Mouse (Mus musculus): ENCODE results near the gene Lsr.

Lsr gene

GRCm38 (mm10) chr7:30971901-30972300 lies 1.4 kb downstream of the Lsr start:
- H3K9me3 ChIP-seq (ENCODE audit: low read length), result no peaks in the 10 kb centered on the region
- TF ChIP-seq CTCF (conservative IDR thresholded peaks at IDR 0.05; ENCODE audit: low read length) (no peak), POU5F1 (IDR thresholded peaks at IDR 0.05; ENCODE audit: borderline replicate concordance, low read length) (no peak)
- H3K27me3 ChIP-seq (ENCODE audit: insufficient read depth, low read length), result peaks cover 9% of the 10 kb centered on the region
- peaks cover 47% of the 10 kb centered on the region for H3K4me1 ChIP-seq (replicated peaks; ENCODE audit: low read depth, low read length)
- H3K4me3 ChIP-seq (replicated peaks; ENCODE audit: low read length), result peak overlapping the region; percentile 92
- H3K36me3 ChIP-seq (ENCODE audit: insufficient read depth, low read length), result peaks cover 46% of the 10 kb centered on the region

- Histone ChIP-seq H3K27me3 (ENCODE audit: insufficient read depth, low read length) (peaks cover 9% of the 10 kb centered on the region), H3K9me3 (ENCODE audit: low read length) (no peaks in the 10 kb centered on the region), H3K36me3 (ENCODE audit: insufficient read depth, low read length) (peaks cover 73% of the 10 kb centered on the region), H3K4me1 (replicated peaks; ENCODE audit: low read depth, low read length) (peaks cover 60% of the 10 kb centered on the region), H3K4me3 (replicated peaks; ENCODE audit: low read length) (no peak overlapping the region)
- TF ChIP-seq CTCF (conservative IDR thresholded peaks at IDR 0.05; ENCODE audit: low read length) (no peak), NANOG (IDR thresholded peaks at IDR 0.05; ENCODE audit: borderline replicate concordance, low read length) (no peak), POU5F1 (IDR thresholded peaks at IDR 0.05; ENCODE audit: borderline replicate concordance, low read length) (no peak)
Measured at GRCm38 (mm10) chr7:30969174-30969573, 4.1 kb downstream of the Lsr start.

GRCm38 (mm10) chr7:30968611-30969010 lies 4.7 kb downstream of the Lsr start:
- Histone ChIP-seq H3K27me3 (ENCODE audit: insufficient read depth, low read length) (peaks cover 9% of the 10 kb centered on the region), H3K9me3 (ENCODE audit: low read length) (no peaks in the 10 kb centered on the region), H3K4me3 (replicated peaks; ENCODE audit: low read length) (no peak overlapping the region), H3K4me1 (replicated peaks; ENCODE audit: low read depth, low read length) (peaks cover 59% of the 10 kb centered on the region), H3K36me3 (ENCODE audit: insufficient read depth, low read length) (peaks cover 78% of the 10 kb centered on the region)
- TF ChIP-seq POU5F1 (IDR thresholded peaks at IDR 0.05; ENCODE audit: borderline replicate concordance, low read length), result no peak

GRCm38 (mm10) chr7:30966657-30967056 lies 6.6 kb downstream of the Lsr start:
- no peak for TF ChIP-seq NANOG (IDR thresholded peaks at IDR 0.05; ENCODE audit: borderline replicate concordance, low read length)
- TF ChIP-seq POU5F1 (IDR thresholded peaks at IDR 0.05; ENCODE audit: borderline replicate concordance, low read length), result no peak
- TF ChIP-seq CTCF (conservative IDR thresholded peaks at IDR 0.05; ENCODE audit: low read length), result no peak
- H3K27me3 ChIP-seq (ENCODE audit: insufficient read depth, low read length), result no peaks in the 10 kb centered on the region
- no peak overlapping the region for H3K4me3 ChIP-seq (replicated peaks; ENCODE audit: low read length)
- H3K9me3 ChIP-seq (ENCODE audit: low read length), result no peaks in the 10 kb centered on the region
- H3K36me3 ChIP-seq (ENCODE audit: insufficient read depth, low read length), result peaks cover 95% of the 10 kb centered on the region
- peaks cover 52% of the 10 kb centered on the region for H3K4me1 ChIP-seq (replicated peaks; ENCODE audit: low read depth, low read length)

- peaks cover 54% of the 10 kb centered on the region for H3K4me1 ChIP-seq (replicated peaks; ENCODE audit: low read depth, low read length)
- H3K27me3 ChIP-seq (ENCODE audit: insufficient read depth, low read length), result no peaks in the 10 kb centered on the region
- H3K4me3 ChIP-seq (replicated peaks; ENCODE audit: low read length), result no peak overlapping the region
- TF ChIP-seq POU5F1 (IDR thresholded peaks at IDR 0.05; ENCODE audit: borderline replicate concordance, low read length) (no peak), NANOG (IDR thresholded peaks at IDR 0.05; ENCODE audit: borderline replicate concordance, low read length) (no peak), CTCF (conservative IDR thresholded peaks at IDR 0.05; ENCODE audit: low read length) (no peak)
- peaks cover 95% of the 10 kb centered on the region for H3K36me3 ChIP-seq (ENCODE audit: insufficient read depth, low read length)
- no peaks in the 10 kb centered on the region for H3K9me3 ChIP-seq (ENCODE audit: low read length)
Measured at GRCm38 (mm10) chr7:30965677-30966076, 7.6 kb downstream of the Lsr start.

GRCm38 (mm10) chr7:30964366-30964765 lies 8.9 kb downstream of the Lsr start:
- H3K4me3 ChIP-seq (replicated peaks; ENCODE audit: low read length), result no peak overlapping the region
- no peaks in the 10 kb centered on the region for H3K9me3 ChIP-seq (ENCODE audit: low read length)
- no peak for TF ChIP-seq POU5F1 (IDR thresholded peaks at IDR 0.05; ENCODE audit: borderline replicate concordance, low read length)
- no peak for TF ChIP-seq NANOG (IDR thresholded peaks at IDR 0.05; ENCODE audit: borderline replicate concordance, low read length)
- no peak for TF ChIP-seq CTCF (conservative IDR thresholded peaks at IDR 0.05; ENCODE audit: low read length)
- H3K27me3 ChIP-seq (ENCODE audit: insufficient read depth, low read length), result no peaks in the 10 kb centered on the region
- H3K4me1 ChIP-seq (replicated peaks; ENCODE audit: low read depth, low read length), result peaks cover 58% of the 10 kb centered on the region
- peaks cover 95% of the 10 kb centered on the region for H3K36me3 ChIP-seq (ENCODE audit: insufficient read depth, low read length)

- Histone ChIP-seq H3K27me3 (ENCODE audit: insufficient read depth, low read length) (no peaks in the 10 kb centered on the region), H3K4me1 (replicated peaks; ENCODE audit: low read depth, low read length) (peaks cover 62% of the 10 kb centered on the region), H3K36me3 (ENCODE audit: insufficient read depth, low read length) (peaks cover 97% of the 10 kb centered on the region), H3K9me3 (ENCODE audit: low read length) (no peaks in the 10 kb centered on the region), H3K4me3 (replicated peaks; ENCODE audit: low read length) (no peak overlapping the region)
- no peak for TF ChIP-seq NANOG (IDR thresholded peaks at IDR 0.05; ENCODE audit: borderline replicate concordance, low read length)
- TF ChIP-seq CTCF (conservative IDR thresholded peaks at IDR 0.05; ENCODE audit: low read length), result no peak
- TF ChIP-seq POU5F1 (IDR thresholded peaks at IDR 0.05; ENCODE audit: borderline replicate concordance, low read length), result no peak
Measured at GRCm38 (mm10) chr7:30962862-30963261, 10.4 kb downstream of the Lsr start.

GRCm38 (mm10) chr7:30959786-30960349 lies 13.4 kb downstream of the Lsr start:
- Histone ChIP-seq H3K36me3 (ENCODE audit: insufficient read depth, low read length) (peaks cover 73% of the 10 kb centered on the region), H3K27me3 (ENCODE audit: insufficient read depth, low read length) (no peaks in the 10 kb centered on the region), H3K9me3 (ENCODE audit: low read length) (no peaks in the 10 kb centered on the region), H3K4me1 (replicated peaks; ENCODE audit: low read depth, low read length) (peaks cover 45% of the 10 kb centered on the region), H3K4me3 (replicated peaks; ENCODE audit: low read length) (no peak overlapping the region)
- no peak for TF ChIP-seq CTCF (conservative IDR thresholded peaks at IDR 0.05; ENCODE audit: low read length)
- no peak for TF ChIP-seq NANOG (IDR thresholded peaks at IDR 0.05; ENCODE audit: borderline replicate concordance, low read length)
- no peak for TF ChIP-seq POU5F1 (IDR thresholded peaks at IDR 0.05; ENCODE audit: borderline replicate concordance, low read length)

- peaks cover 74% of the 10 kb centered on the region for H3K36me3 ChIP-seq (ENCODE audit: insufficient read depth, low read length)
- H3K27me3 ChIP-seq (ENCODE audit: insufficient read depth, low read length), result no peaks in the 10 kb centered on the region
- 0 out of 2 replicates have a peak overlapping the region, but pooled peaks have one; percentile 87 for H3K4me3 ChIP-seq (replicated peaks; ENCODE audit: low read length)
- H3K4me1 ChIP-seq (replicated peaks; ENCODE audit: low read depth, low read length), result peaks cover 54% of the 10 kb centered on the region
- H3K9me3 ChIP-seq (ENCODE audit: low read length), result no peaks in the 10 kb centered on the region
- TF ChIP-seq CTCF (conservative IDR thresholded peaks at IDR 0.05; ENCODE audit: low read length) (no peak), NANOG (IDR thresholded peaks at IDR 0.05; ENCODE audit: borderline replicate concordance, low read length) (no peak), POU5F1 (IDR thresholded peaks at IDR 0.05; ENCODE audit: borderline replicate concordance, low read length) (no peak)
Measured at GRCm38 (mm10) chr7:30958866-30959487, 14.3 kb downstream of the Lsr start.
